Mouse (Mus musculus) splenic B cell, adult 2 months (primary cell): Measurements from ENCODE around the gene Rab20.
"Not testable (repeated sequence)": the region's sequence is repeated elsewhere in the genome, so short reads cannot be mapped to it uniquely, and the experiment has no call there.

Experiments used
- DNase-seq: peaks from one replicate; pipeline ENCODE4 v3.0.0-alpha.2; 2011; ENCODE audit warnings: low read depth, low spot score
- H3K27me3 ChIP-seq: 2 replicates; pipeline ENCODE4 v1.6.1; 2012; ENCODE audit warnings: mild to moderate bottlenecking, low read length, moderate library complexity, mixed read lengths; ENCODE audit not compliant: control insufficient read depth, poor library complexity, insufficient read depth, severe bottlenecking
- H3K36me3 ChIP-seq: 2 replicates; pipeline ENCODE4 v1.6.1; 2012; ENCODE audit warnings: mild to moderate bottlenecking, low read length, moderate library complexity, mixed read lengths; ENCODE audit not compliant: control insufficient read depth, poor library complexity, insufficient read depth, severe bottlenecking

Rab20 gene

DNA sequence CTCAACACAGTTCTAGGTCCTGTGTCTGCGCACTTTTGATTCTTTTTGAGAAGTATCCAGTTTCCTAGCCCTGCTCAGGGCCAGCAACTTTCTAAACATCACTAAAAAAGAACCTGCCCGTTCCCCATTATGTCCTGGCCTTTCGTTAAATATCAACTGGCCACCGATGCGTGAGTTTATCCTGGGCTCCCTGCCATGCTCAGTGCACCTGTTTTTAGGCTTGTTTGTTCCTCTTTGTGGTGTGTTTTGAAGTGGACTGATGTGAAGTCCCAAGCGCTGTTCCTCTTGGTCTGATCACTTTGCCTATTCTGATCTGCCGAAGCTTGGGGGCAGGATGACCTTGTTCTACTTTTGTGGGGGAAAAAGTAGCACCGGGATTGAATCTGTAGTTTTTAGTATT, 7.2 kb downstream of the Rab20 start:
- Histone ChIP-seq H3K27me3 (no peaks in the 10 kb centered on the region), H3K36me3 (no peaks in the 10 kb centered on the region)
- DNase-seq: no peak

DNA sequence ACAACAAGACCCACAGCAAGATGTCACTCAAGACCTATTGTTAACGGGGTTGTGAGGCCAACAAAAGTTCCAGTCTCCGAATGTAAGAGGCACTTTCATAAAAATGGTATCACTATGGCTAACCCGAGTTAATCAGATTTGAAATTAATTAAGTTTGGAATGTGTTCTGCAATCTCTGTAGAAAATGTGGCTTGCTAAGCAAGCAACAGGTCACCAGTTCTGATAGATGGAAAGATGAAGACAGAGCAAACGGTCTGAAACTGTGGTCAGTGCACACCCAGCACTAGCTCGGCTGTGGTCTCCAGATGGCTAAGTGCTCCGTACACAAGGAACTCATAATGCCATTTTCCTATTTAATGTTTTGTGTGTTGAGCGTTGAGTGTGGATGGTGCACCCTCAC, 7.8 kb downstream of the Rab20 start:
- DNase-seq: no peak

DNA sequence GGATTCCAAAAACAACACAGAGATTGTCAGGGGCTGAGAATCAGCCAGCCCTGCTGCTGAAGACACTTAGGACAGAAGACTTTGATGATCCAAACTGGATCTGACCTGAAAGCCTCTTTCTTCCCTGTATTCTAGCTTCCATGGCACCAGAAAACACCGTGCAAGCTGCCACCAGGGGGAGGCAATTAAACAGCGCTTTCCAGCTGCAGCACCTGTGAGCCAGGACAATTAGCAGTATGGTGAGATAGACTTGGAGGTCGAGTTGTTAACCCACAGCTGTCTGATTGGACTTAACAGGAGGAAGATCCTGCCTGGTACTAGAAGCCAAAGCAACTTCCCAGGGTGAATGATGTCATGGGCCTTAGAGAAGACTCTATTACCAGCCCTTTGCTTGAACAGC, 9.4 kb downstream of the Rab20 start:
- Histone ChIP-seq H3K36me3 (no peaks in the 10 kb centered on the region), H3K27me3 (no peaks in the 10 kb centered on the region)
- DNase-seq: peak; percentile 37

More for the DNA sequence above, 7.8 kb downstream of the Rab20 start:
- H3K27me3 ChIP-seq: no peaks in the 10 kb centered on the region
- H3K36me3 ChIP-seq: no peaks in the 10 kb centered on the region

DNA sequence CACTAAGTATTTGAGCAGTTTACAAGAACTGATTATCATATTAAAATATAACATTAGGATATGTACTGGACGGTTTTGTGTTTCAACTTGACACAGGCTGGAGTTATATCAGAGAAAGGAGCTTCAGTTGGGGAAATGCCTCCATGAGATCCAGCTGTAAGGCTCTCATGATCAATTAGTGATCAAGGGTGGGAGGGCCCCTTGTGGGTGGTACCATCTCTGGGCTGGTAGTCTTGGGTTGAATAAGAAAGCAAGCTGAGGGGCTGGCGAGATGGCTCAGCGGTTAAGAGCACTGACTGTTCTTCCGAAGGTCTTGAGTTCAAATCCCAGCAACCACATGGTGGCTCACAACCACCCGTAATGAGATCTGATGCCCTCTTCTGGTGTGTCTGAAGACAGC, 12.0 kb downstream of the Rab20 start:
- not testable (repeated sequence) for DNase-seq, H3K27me3 ChIP-seq, H3K36me3 ChIP-seq

DNA sequence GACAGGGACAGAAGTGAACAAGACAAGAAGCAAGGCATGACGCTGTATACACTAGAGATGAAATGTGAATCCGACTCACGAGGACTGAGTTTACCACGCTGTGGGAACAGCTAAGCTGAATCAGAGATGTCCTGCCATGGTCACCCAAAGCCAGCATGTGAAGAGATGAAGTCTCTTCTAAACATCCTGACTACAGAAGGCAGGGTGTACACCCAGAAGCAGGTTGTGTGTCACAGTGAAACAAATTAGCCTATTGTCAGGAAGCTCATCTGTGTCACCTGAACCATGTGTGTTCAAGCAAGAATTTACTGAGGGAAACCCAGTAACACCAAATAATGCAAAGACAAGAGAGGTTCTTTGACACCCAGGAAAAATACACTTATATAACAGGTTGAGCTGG, 12.9 kb downstream of the Rab20 start:
- H3K36me3 ChIP-seq: no peaks in the 10 kb centered on the region
- no peaks in the 10 kb centered on the region for H3K27me3 ChIP-seq
- DNase-seq: no peak

DNA sequence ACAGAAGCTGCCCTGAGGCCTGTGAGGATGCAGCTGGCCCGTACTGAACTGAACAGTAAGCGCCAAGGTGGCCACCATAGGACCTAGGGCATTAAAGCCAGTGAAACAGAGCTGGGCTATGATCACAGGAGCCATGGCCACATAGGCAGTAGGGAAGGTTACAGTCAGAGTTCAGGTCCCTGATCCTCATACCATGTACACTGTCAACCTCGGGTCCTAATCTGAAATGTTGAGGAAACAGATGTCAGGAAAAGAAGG, 13.9 kb downstream of the Rab20 start:
- no peaks in the 10 kb centered on the region for H3K36me3 ChIP-seq
- no peak for DNase-seq
- no peaks in the 10 kb centered on the region for H3K27me3 ChIP-seq

DNA sequence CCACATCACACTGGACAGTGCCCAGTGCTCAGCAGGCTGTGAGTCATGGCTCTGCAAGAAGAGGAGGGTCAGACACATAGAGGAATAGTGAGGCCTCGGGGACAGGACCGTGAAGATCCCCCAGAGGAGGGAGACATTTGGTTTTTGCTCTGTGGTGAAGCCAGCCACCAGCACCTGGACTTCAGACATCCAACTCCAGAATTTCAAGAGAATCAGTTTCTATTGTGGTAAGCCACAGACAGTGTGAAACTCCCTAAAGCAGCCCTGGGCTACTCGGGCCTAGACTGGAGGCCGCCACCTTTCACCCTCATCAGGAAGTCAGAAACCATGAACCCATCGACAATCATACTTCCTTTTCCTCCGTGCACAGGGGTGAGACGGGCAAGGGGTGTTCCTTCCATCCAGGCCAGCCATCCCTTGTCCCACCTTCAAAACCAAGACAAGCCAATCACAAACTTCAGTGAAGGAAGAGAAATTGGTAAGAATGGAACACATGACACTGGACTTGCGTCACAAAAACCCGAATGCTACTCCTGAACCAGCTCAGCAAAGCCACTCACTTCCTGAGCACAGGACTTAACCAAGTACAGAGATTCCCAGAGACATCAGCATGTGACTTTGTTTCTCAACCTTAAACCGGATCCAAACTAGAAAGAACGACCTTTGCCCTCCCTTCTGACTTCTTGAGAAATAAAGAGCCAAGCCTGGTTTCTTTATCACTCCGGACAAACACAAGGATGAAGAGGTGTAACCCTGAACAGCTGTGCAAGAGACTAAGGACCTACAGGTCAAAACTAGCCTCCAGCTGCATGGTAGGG, 14.4 kb downstream of the Rab20 start:
- DNase-seq: peak; percentile 76
- H3K36me3 ChIP-seq: no peaks in the 10 kb centered on the region
- H3K27me3 ChIP-seq: no peaks in the 10 kb centered on the region

DNA sequence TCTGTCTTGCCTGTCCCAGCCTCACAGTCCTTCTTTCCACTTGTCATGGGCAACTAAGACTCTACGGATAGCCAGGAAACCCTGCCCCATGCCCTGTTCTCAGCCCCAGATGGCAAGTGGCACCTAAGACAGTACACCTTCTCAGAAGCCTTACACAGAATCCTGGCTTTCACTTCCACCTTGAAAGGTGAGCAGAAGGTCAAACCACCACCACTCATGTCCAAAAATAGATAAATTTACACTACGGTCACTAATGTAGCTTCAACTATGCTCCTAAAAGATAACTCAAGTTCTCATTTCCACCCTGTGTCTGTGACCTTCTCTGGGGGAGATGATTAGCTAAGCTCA, 15.0 kb downstream of the Rab20 start:
- Histone ChIP-seq H3K36me3 (no peaks in the 10 kb centered on the region), H3K27me3 (no peaks in the 10 kb centered on the region)
- peak; percentile 58 for DNase-seq

DNA sequence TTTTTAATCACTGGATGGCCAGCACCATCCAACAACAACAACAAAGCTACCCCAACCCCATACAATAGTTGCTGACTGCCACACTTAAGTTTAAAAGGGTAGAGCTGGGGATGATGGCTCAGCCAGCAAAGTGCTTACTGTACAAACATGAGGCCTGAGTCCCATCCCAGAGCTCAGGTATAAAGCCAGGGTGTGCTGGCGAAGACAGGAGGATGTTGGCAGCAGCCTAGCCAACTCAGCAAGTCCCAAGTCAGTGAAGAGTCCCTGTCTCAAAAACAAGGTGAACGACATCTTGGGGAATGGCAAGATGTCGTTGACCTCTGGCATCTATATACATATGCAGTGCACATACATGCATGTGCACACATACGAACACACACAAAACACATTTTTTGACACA, 15.9 kb downstream of the Rab20 start:
- no peaks in the 10 kb centered on the region for H3K36me3 ChIP-seq
- no peak for DNase-seq

DNA sequence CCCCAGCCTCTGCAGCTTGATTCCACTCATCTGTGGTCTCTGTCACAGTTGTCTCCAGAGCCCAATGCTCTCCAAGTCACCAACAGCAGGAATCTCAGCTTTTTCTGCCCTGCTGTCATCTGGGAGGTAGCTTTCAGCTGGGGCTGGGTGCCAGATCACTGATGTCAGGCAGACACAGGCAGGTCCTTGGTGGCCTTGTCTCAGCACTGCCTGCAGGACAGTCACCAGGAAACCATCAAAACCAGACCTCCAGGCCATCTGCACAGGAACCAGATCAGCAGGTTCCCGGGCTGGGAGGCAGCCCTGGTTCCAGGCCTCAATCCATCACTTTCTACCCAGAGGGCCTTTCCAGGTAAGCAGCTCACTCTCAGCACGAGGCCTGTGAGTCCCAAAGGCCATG, 16.7 kb downstream of the Rab20 start:
- Histone ChIP-seq H3K36me3 (no peaks in the 10 kb centered on the region), H3K27me3 (no peaks in the 10 kb centered on the region)
- DNase-seq: no peak

More for the DNA sequence above, 15.9 kb downstream of the Rab20 start:
- no peaks in the 10 kb centered on the region for H3K27me3 ChIP-seq

DNA sequence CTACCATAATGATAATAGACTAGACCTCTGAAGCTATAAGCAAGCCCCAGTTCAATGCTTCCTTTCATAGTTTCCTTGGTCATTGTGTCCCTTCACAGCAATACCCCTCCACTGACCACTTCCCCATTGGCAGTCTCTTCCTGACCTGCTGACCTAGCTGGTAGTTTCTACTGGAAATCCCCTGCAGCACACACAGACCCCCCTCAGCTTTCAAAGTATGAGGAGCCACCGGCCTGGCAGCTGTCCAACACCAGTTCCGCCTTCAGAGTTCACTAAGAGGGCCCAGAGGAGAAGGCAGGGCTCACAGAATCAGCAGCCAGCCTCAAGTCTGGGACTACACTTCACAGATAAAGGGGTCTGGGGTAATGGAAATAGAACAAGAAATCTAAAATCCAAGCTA, 17.6 kb downstream of the Rab20 start:
- no peaks in the 10 kb centered on the region for H3K36me3 ChIP-seq
- DNase-seq: peak; percentile 51
- H3K27me3 ChIP-seq: no peaks in the 10 kb centered on the region

DNA sequence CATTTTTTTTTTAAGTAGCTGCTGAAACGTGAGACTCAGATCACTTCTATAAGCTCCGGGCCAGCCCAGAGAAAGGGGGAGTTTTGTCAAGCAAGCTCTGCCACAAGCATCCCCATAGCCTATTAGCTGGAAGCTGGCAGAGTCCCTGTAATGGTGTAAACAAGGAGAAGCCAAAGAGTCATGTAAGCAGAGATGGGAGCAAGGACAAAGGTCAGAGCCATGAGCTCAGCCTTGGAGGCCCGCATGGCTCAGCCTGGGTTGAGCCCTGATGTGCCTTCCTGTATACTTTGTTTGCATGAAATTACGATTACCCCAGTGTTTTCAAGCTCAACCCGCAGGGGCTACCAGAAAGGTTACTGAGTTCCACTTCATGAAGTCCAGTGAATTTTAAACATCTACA, 19.5 kb downstream of the Rab20 start:
- no peaks in the 10 kb centered on the region for H3K36me3 ChIP-seq
- DNase-seq: no peak
- H3K27me3 ChIP-seq: no peaks in the 10 kb centered on the region

DNA sequence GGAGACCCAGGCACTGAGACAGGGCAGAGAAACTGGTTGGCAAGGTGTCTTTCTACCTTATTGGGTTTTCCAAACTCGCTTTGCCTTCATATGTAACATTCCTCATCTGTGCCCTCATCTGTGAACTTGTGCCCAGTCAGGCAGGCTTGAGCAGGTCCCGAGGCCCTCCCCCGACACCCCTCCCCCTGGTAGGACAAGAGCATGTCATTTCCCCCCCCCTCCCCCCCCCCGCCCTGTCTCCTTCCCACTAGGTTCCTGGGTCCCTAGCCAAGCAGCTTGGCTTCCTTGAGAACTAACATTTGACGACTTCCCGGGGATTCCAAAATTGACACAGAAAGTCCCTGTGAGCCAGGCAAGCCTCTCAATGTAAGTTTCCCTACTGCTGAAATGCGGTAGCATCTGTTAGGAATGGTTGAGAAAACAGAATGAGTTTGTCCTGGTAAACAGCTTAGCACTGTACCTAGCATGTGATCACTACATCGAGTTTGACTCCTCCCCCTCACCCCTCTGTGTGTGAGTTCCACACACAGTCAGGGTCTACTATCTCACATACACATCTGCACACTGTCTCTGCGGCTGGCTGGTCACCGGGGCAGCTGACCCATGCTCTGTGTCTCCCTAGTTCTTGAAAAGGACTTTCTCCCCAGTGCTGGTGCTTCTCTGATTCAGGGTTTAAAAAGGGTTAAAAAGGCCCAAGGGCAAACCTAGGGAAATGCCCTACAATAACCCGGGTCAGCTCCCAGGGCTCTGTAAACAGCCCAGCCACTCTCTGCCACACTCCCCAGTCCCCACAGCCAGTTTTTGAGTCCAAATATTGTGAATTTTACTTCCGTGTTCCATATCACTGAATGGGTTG, 20.3 kb downstream of the Rab20 start:
- H3K36me3 ChIP-seq: no peaks in the 10 kb centered on the region
- H3K27me3 ChIP-seq: no peaks in the 10 kb centered on the region
- DNase-seq: no peak

DNA sequence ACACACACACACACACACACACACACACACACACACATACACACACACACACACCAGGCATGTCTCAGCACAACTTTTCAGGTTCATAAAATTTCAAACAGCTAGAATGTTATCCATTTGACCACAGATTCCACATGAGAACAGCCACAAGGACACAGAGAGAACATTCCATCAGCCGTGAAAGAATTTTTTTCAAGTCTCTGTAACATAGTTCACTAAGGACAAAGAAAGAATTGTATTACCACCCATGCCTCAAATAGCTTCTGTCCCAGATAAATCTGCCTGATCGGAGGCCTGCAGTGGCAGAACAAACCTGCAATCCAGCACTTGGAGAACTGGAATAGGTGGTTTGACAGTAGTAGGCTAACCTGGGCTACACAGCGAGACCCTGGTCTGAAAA, 21.2 kb downstream of the Rab20 start:
- no peak for DNase-seq
- H3K27me3 ChIP-seq: no peaks in the 10 kb centered on the region

DNA sequence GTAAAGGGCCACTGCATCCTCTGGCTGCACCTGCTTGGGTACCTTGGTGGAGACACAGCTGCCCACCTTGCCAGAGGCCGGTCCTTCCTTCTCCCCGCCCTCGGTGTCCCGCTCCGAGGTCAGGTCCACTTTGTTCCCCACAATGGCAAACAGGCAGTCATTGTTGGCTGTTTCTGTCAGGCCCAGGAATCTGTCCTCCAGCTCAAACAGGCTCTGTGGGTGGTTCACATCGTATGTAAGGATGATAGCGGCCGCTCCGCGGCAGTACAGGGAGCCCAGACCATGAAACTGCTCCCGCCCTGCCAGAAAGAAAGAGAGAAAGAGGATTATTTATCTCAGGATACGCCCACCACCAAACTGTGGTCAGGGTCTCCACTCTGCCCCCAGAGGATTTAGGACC, 24.3 kb downstream of the Rab20 start:
- Histone ChIP-seq H3K36me3 (no peaks in the 10 kb centered on the region), H3K27me3 (no peaks in the 10 kb centered on the region)
- no peak for DNase-seq

More for the DNA sequence above, 21.2 kb downstream of the Rab20 start:
- H3K36me3 ChIP-seq: no peaks in the 10 kb centered on the region
